Mouse (Mus musculus): ENCODE data around the gene Xkr8.

GRCm38 (mm10) chr4:132776764-132777163 lies 44.4 kb upstream of the Xkr8 start:
- TF ChIP-seq CHD2 (IDR thresholded peaks at IDR 0.05; ENCODE audit: low read length) (no peak), CTCF (conservative IDR thresholded peaks at IDR 0.05 in 1 of 2, IDR thresholded peaks at IDR 0.05 in 1 of 2; ENCODE audit: low read depth in 2 of 2, low read length in 2 of 2) (peak; percentile 47 to 91), UBTF (IDR thresholded peaks at IDR 0.05; ENCODE audit: low read depth, low read length) (no peak), CHD1 (IDR thresholded peaks at IDR 0.05; ENCODE audit: low read depth, low read length) (no peak), POLR2A (IDR thresholded peaks at IDR 0.05; ENCODE audit: low read depth, low read length) (no peak), GABPA (IDR thresholded peaks at IDR 0.05; ENCODE audit: insufficient replicate concordance, low read depth, low read length) (no peak), IRF4 (IDR thresholded peaks at IDR 0.05; ENCODE audit: low read depth, low read length) (no peak)
